Mouse (Mus musculus): ENCODE results near the gene Sept9.
A peak's percentile ranks its signal among the peaks of the same experiment; 100 is the strongest.

DNA sequence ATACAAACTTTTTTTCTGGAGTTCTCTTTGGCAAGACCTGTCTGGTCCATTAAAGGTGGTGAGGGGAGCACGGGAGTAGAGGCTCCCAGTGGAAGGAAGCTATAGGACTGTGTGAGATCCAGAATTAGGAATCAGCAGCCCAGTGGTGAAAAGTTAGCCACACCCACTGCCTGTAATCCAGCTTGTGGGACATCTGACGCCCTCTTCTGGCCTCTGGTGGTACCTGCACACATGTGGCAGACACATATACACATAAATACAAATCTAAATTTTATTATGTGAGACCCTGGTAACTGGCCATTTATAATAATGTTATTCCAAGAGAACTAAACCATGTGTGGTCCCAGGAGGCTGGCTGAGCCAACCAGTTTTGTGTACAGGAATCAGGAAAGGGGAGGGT, 162.8 kb downstream of the Sept9 start:
- TF ChIP-seq CTCF (IDR thresholded peaks at IDR 0.05; ENCODE audit: low read depth) (peak; percentile 35), EP300 (IDR thresholded peaks at IDR 0.05; ENCODE audit: low read depth) (no peak)
